Mouse (Mus musculus): ENCODE measurements around the gene Slc36a4.
A peak's percentile ranks its signal among the peaks of the same experiment; 100 is the strongest.

The Slc36a4 gene

DNA sequence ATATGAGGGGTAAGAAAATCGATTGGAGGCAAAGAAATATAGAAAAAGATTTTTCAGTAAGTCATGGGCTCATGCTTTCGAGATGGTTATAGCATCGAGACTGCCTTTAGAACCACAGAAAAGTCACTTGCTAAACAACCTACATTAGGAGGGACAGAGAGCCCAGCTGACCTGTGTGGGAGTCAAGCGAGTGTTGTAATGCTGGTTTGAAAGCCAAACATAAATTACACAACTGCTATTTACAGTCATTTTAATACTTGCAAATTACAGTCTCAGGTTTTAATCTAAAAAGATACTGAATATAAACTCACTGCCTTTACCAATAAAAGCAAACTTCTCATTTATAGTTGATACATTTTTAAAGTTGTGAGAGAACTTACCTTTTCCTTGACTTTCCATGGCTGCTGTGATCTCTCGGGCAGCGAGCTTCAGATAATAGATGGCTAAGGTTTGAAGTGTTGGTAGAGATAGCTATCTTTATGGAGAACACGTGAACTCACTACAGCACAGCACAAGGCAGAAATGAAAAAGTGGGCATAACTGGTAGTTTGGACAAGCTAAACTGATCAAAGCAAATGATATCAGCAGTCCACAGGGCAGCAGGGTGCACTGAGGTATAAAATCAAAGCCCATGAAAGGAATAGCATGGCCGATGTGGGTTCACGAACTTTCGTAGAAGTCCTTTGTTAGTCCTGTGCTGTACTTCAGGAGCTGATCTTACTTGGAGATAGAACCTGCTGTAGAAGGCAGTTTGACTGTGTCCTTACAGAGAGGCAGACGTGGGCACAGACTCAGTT, 5.9 kb downstream of the Slc36a4 start:
- TF ChIP-seq GATA4 (IDR thresholded peaks at IDR 0.05; ENCODE audit: insufficient replicate concordance, low read length): peak; percentile 47; the same call in 1 of the 2 replicates

DNA sequence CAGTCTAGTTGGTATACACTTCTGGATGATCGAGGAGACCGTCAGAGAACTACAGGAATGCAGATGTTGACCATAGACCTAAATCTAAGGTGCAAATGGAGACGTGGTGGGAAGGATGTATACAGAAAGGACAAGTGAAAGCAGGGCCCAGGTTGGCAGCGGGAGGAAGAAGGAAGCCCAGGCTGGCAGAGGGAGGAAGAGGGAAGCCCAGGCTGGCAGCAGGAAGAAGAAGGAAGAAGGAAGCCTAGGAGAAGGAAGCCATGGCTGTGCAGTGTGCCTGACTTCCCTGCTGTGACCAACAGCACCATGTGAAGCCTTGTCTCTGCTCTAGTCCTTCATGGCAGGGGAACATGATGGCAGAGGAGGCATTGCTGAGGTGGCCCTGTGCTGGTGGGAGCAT, 7.8 kb downstream of the Slc36a4 start:
- no peak for TF ChIP-seq GATA4 (IDR thresholded peaks at IDR 0.05; ENCODE audit: insufficient replicate concordance, low read length)

DNA sequence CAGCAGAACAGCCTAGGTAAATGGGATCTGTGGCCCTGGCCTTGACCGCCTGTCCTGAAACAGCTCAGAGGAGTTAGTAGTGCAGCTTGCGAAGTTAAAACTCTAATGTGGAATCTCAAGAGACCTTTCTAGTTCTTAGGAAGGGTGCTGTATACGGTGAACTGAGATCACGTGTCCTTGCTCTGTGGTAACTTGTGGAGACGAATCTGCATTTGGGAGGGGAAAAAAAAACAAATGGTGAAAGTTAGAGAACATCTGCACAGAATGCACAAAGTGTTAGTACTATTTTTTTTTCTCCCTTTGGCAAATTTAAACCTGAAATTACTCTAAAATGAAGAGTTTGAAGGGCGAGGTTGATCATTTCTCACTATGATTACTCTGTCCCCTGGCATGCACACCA, 8.8 kb downstream of the Slc36a4 start:
- no peak for TF ChIP-seq GATA4 (IDR thresholded peaks at IDR 0.05; ENCODE audit: insufficient replicate concordance, low read length)

GRCm38 (mm10) chr9:15719594-15719993, 10.1 kb downstream of the Slc36a4 start:
- TF ChIP-seq GATA4 (IDR thresholded peaks at IDR 0.05; ENCODE audit: insufficient replicate concordance, low read length): no peak

DNA sequence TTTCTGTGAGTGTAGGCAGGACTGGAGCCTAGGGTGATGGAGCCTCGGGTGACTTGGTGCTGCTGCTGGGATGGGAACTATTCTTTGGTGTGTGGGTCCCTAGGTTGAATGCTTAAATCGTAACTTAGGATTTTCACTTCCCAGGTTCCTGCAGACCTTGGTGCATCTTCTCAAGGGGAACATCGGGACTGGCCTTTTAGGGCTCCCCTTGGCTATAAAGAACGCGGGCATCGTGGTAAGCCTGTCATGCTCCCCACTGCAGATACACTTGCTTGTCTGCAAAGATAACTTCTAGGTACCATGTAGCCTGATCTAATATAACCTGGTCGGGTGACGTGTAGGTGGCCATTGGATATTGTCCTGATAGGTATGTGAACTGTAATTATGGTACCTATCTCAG, 11.0 kb downstream of the Slc36a4 start:
- no peak for TF ChIP-seq GATA4 (IDR thresholded peaks at IDR 0.05; ENCODE audit: insufficient replicate concordance, low read length)

GRCm38 (mm10) chr9:15721226-15721833, 11.8 kb downstream of the Slc36a4 start:
- no peak for TF ChIP-seq GATA4 (IDR thresholded peaks at IDR 0.05; ENCODE audit: insufficient replicate concordance, low read length)

GRCm38 (mm10) chr9:15722506-15722905, 13.0 kb downstream of the Slc36a4 start:
- no peak for TF ChIP-seq GATA4 (IDR thresholded peaks at IDR 0.05; ENCODE audit: insufficient replicate concordance, low read length)

DNA sequence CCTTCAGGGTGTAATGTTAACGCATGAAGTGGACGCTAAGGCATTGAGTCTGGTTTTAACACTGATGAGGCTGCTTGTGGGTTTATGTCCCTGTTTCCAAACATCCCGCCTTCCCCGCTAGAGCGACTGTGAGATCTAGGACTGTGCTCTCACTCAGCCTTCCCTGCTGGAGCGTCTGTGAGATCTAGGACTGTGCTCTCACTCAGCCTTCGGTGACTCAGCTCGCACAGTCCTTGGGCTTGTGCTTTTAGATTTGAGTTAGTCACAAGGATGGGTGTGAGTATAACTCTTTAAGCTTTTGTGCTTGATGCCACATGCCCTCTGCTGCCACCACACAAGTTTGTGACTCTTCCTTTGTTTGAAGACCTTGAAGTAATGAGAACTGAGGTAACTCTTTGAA, 17.6 kb downstream of the Slc36a4 start:
- TF ChIP-seq GATA4 (IDR thresholded peaks at IDR 0.05; ENCODE audit: insufficient replicate concordance, low read length): no peak

- peak; percentile 70; the same call in 1 of the 2 replicates for TF ChIP-seq GATA4 (IDR thresholded peaks at IDR 0.05; ENCODE audit: insufficient replicate concordance, low read length)
Measured at GRCm38 (mm10) chr9:15731758-15732748, 22.5 kb downstream of the Slc36a4 start.

DNA sequence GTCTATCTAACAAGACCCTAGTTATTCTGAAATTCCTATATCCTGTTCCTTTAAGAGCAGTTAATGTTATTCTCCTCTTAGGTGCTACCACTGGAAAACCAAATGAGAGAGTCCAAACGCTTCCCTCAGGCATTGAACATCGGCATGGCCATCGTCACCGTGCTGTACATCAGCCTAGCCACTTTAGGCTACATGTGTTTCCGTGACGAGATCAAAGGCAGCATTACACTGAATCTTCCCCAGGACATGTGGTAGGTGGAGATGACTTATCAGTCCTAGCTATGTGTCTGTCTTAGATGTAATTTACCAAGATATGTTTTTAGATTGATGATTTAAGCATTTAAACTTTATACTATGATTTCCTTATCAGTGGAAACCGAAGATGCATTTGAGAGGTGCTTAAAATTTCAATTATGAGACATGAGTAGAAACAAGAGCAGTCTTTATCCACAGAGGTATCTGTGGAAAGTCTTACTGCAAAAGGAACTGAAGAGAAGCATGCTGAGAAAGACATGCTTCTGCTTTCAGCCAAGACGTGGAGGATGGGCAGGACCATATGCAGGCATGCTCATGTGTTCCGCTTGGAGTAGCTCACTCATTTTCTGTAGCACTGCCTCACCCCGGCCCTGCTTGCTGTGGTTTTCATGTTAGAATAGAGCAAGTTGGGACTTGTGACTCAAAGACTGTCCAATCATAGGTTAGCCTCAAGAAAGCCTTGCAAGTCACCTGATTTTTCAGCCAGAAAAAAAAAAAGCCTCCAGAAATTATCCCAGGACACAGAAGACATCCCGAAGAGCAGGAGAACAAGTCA, 24.7 kb downstream of the Slc36a4 start:
- TF ChIP-seq GATA4 (IDR thresholded peaks at IDR 0.05; ENCODE audit: insufficient replicate concordance, low read length): no peak

DNA sequence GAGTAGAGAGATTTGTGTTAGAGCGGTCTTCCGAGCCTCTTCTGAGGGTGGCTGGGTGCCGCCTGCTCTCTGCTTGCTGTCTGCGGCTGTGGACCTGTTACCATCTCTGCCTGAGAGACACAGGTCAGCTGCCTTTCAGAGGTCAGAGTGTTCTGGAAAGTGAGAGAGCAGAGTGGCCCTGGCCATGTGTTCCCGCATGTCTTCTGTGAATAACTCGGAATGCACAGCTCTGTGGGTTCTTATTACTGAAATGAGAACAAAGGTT, 25.3 kb downstream of the Slc36a4 start:
- no peak for TF ChIP-seq GATA4 (IDR thresholded peaks at IDR 0.05; ENCODE audit: insufficient replicate concordance, low read length)

- TF ChIP-seq GATA4 (IDR thresholded peaks at IDR 0.05; ENCODE audit: insufficient replicate concordance, low read length): peak; percentile 79; the same call in 1 of the 2 replicates
Measured at GRCm38 (mm10) chr9:15737522-15737921, 28.0 kb downstream of the Slc36a4 start.

DNA sequence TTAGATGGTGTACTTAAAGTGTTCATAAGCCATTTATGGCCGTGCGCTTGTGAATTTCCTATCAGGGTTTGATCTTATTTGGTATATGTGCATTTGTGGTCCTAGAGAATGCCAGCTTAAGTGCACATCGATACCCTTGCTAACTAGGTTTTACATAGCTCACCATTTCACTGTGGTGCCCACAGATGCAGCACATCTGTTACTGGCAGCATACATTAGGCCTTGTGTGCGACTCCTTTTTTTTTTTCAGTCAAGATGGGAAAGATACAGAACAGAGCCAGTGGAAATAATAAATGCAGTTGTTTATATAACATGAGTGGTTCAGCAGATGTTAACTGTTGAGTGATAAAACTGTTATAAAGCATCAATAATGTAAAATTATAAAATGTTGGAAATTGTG, 31.9 kb downstream of the Slc36a4 start:
- no peak for TF ChIP-seq GATA4 (IDR thresholded peaks at IDR 0.05; ENCODE audit: insufficient replicate concordance, low read length)

- no peak for TF ChIP-seq GATA4 (IDR thresholded peaks at IDR 0.05; ENCODE audit: insufficient replicate concordance, low read length)
Measured at GRCm38 (mm10) chr9:15741931-15742330, 32.4 kb downstream of the Slc36a4 start.

All from liver, adult (tissue).